Mouse (Mus musculus) small intestine, adult 2 months (tissue): Measurements from ENCODE around the gene Rhobtb3.

Experiments used
- CTCF ChIP-seq: fragments of 200-500 bp; IDR thresholded peaks from 2 replicates; pipeline ENCODE4 v1.5.1; 2012; ENCODE audit warnings: low read depth, mild to moderate bottlenecking, control low read depth, inconsistent platforms, low read length, moderate library complexity, mixed read lengths; ENCODE audit not compliant: insufficient replicate concordance, insufficient read length; ENCODE audit errors: extremely low read depth
- POLR2A ChIP-seq: fragments of 200-500 bp; IDR thresholded peaks from 2 replicates; pipeline ENCODE4 v1.6.1; 2012; ENCODE audit warnings: low read depth, mild to moderate bottlenecking, control low read depth, inconsistent platforms, low read length, moderate library complexity

DNA sequence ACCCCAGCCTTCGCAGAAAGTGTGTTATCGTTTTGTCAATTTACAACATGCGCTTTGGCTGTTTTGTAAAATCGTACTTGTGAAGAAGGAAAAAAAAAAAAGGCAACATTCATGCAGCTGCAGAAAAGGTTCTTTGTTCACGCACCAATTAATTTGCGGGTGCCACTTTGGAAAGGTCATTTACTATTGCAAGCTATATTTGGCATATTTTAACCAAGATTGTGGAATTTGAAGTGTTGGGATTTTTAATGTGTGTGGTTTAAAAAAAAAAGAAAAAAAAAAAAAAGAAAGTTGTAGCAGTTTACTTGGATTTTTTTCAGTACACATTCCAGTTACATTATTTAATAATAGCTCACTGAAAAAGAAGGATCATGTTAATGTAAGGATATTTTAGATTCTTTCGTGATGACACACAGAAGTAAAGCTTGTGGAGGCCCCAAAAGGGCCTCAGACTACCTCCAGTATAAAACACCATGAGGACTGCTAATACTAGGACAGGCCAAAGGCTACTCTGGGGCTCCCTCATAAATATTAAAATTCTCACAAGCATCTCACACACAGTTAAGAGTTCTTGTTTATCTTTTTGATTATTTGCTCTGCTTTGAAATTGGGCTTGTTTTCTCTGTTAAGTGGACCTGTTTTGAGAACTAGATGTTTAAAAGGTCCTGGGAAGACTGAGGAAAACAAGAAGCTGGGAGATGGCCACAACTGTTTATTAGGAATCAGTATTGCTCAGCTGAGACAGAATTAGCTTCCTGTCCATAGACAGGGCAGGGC, 507 bp upstream of the Rhobtb3 start:
- no peak for TF ChIP-seq POLR2A
- no peak for TF ChIP-seq CTCF
